Mouse (Mus musculus) heart, postnatal 25 days (tissue): ENCODE measurements around the gene 4931422A03Rik. TPM values are rescaled to one million over a fixed set of nuclear protein-coding genes. Genes with fewer than 3 reads are reported as not detected.

ENCODE experiments used
- total RNA-seq, 2 experiments: library from RNA; stranded (reverse); gene quantifications; 2 replicates each; pipeline ENCODE4 v1.2.3; 2021

4931422A03Rik gene
- total RNA-seq, 2 experiments from 2014 or later, result not detected

Other genes starting within 250 kb of the 4931422A03Rik start
- 100 to 1,000 TPM; 197 to 217 TPM for gene Caprin1, start 230.7 kb downstream of the 4931422A03Rik start, total RNA-seq
- gene Lmo2, start 70.4 kb downstream of the 4931422A03Rik start, total RNA-seq, result 10 to 100 TPM; 19.3 to 19.8 TPM
- 10 to 100 TPM; 51.9 to 58.3 TPM for gene Fbxo3, start 640 bp downstream of the 4931422A03Rik start, total RNA-seq
- gene Gm10912, start 37.5 kb upstream of the 4931422A03Rik start, total RNA-seq, result under 1 TPM in 1 of 2 experiments, not detected in 1; 0.25 TPM
- gene Gm10799, start 40.2 kb upstream of the 4931422A03Rik start, total RNA-seq, result not detected
- gene Cd59b, start 41.5 kb upstream of the 4931422A03Rik start, total RNA-seq, result 1 to 10 TPM; 1.4 to 3.4 TPM
- gene Cd59a, start 67.4 kb upstream of the 4931422A03Rik start, total RNA-seq, result 10 to 100 TPM; 48.8 to 49.2 TPM
- under 1 TPM; 0.42 to 0.56 TPM for gene A930018P22Rik, start 94.4 kb upstream of the 4931422A03Rik start, total RNA-seq